Mouse (Mus musculus) layer of hippocampus, adult 9-11 months (tissue): ENCODE results near the gene Zhx3.

Source experiments
- DNase-seq: peaks from one replicate; pipeline ENCODE4 v3.0.0; 2022

The Zhx3 gene

GRCm38 (mm10) chr2:160747075-160747474, 125.7 kb downstream of the Zhx3 start:
- DNase-seq: no peak

- no peak for DNase-seq
These were observed 126.2 kb downstream of the Zhx3 start for GRCm38 (mm10) chr2:160746637-160747036.

- no peak for DNase-seq
These were observed 127.3 kb downstream of the Zhx3 start for GRCm38 (mm10) chr2:160745497-160745896.

GRCm38 (mm10) chr2:160744823-160745210, 128.0 kb downstream of the Zhx3 start:
- peak; percentile 39 for DNase-seq

- no peak for DNase-seq
These were observed 128.6 kb downstream of the Zhx3 start for GRCm38 (mm10) chr2:160744040-160744822.

- no peak for DNase-seq
These were observed 130.6 kb downstream of the Zhx3 start for GRCm38 (mm10) chr2:160742161-160742609.

GRCm38 (mm10) chr2:160741580-160741979, 131.2 kb downstream of the Zhx3 start:
- no peak for DNase-seq

GRCm38 (mm10) chr2:160740521-160741156, 132.2 kb downstream of the Zhx3 start:
- DNase-seq: no peak

- DNase-seq: no peak
These were observed 133.0 kb downstream of the Zhx3 start for GRCm38 (mm10) chr2:160739647-160740356.

GRCm38 (mm10) chr2:160738354-160738753, 134.4 kb downstream of the Zhx3 start:
- DNase-seq: no peak

GRCm38 (mm10) chr2:160736466-160736865, 136.3 kb downstream of the Zhx3 start:
- no peak for DNase-seq

GRCm38 (mm10) chr2:160735706-160736310, 137.0 kb downstream of the Zhx3 start:
- no peak for DNase-seq

GRCm38 (mm10) chr2:160734331-160734730, 138.5 kb downstream of the Zhx3 start:
- DNase-seq: no peak

GRCm38 (mm10) chr2:160733131-160733531, 139.7 kb downstream of the Zhx3 start:
- DNase-seq: no peak

GRCm38 (mm10) chr2:160732420-160732995, 140.3 kb downstream of the Zhx3 start:
- DNase-seq: no peak

GRCm38 (mm10) chr2:160731839-160732261, 140.9 kb downstream of the Zhx3 start:
- DNase-seq: peak; percentile 50

- DNase-seq: peak; percentile 94
These were observed 141.5 kb downstream of the Zhx3 start, which contains the start of gene Plcg1 for GRCm38 (mm10) chr2:160731117-160731838. Gene Plcg1 (plus strand): TSS chr2:160731300.

- DNase-seq: no peak
These were observed 142.0 kb downstream of the Zhx3 start for GRCm38 (mm10) chr2:160730797-160731116.

GRCm38 (mm10) chr2:160729851-160730796, 142.7 kb downstream of the Zhx3 start:
- no peak for DNase-seq

GRCm38 (mm10) chr2:160729436-160729835, 143.4 kb downstream of the Zhx3 start:
- no peak for DNase-seq

GRCm38 (mm10) chr2:160728972-160729371, 143.8 kb downstream of the Zhx3 start:
- DNase-seq: no peak
